Mouse (Mus musculus): ENCODE data around the gene AC161166.1.
"Not testable (repeated sequence)": the region's sequence is repeated elsewhere in the genome, so short reads cannot be mapped to it uniquely, and the experiment has no call there.

AC161166.1 gene

DNA sequence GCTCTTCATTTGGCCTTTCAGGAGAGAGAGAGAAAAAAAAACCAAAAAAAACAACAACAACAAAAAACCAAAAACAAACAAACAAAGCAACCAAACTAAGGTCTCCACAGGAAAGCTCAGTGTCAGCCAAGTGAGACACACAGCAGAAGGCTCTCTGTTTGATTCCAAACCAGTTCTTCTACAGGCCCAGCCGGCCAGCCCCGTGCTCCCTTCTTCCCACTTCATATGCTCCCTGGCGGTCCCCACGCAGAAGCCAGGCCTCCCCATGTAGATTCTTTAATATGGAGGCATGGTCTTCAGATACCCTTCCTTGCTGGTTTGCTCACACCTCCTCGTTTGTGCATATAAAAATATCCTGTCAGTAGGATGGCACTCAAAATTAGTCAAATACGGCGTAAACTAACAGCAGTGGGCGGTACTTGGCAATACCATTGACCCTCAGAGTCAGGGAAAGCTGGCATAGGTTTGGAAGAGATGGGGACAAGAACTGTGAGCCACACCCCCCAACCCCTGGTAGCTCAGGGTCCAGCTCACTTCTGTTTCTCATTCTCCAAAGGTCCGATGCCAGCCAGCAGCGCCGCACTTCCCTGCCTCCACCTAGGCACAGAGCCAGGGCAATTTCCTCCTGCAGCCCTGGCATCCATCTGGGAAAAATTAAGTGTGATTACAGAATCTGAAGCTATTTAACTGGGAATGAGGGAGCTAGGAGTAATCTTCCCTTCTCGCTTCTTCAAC is 13.6 kb upstream of the AC161166.1 start:
- no peak for DNase-seq (ENCODE audit: low spot score in 2 of 2)

- no peak for DNase-seq (ENCODE audit: low spot score in 2 of 2)
These were observed 12.7 kb upstream of the AC161166.1 start for GRCm38 (mm10) chr7:24524978-24525377.

DNA sequence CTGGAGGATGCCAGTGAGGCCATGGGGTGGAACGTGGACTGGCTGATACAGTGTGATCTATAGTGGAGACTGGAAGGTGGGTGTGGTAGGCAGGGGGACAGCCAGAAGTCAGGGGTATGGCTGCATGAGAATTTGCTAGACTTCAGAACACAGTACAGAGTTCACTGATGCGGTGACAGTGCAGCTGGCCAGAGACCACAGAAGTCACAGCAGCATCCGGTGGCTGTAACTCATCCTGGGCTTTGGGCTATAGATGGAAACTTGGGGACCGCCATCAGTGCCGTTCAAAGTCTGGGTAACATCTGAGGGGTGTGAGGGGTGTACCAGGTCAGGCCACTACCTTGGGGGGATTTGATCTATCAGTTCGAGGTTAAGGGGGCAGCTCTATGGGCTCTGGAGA is 11.5 kb upstream of the AC161166.1 start:
- DNase-seq (ENCODE audit: low spot score in 2 of 2): no peak

GRCm38 (mm10) chr7:24522805-24523204 is 10.6 kb upstream of the AC161166.1 start:
- DNase-seq (ENCODE audit: low spot score in 2 of 2): no peak

DNA sequence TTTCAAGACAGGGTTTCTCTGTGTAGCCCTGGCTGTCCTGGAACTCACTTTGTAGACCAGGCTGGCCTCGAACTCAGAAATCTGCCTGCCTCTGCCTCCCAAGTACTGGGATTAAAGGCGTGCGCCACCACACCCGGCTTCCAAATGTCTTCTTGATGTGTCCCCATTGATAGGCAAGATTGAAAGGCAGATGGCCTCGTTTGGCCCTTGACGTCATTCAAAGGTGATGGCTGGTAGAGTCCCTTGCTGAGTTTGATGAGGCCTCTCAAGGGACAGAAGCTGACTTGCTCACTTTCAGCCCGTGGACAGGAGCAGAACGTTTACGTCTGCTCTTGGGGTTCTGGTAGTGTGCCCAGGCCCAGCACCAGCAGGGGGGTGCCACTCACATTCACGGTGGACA is 7.8 kb upstream of the AC161166.1 start:
- DNase-seq (ENCODE audit: low spot score in 2 of 2): not testable (repeated sequence)

- no peak for DNase-seq (ENCODE audit: low spot score in 2 of 2)
These were observed 6.9 kb upstream of the AC161166.1 start for GRCm38 (mm10) chr7:24519130-24519529.

DNA sequence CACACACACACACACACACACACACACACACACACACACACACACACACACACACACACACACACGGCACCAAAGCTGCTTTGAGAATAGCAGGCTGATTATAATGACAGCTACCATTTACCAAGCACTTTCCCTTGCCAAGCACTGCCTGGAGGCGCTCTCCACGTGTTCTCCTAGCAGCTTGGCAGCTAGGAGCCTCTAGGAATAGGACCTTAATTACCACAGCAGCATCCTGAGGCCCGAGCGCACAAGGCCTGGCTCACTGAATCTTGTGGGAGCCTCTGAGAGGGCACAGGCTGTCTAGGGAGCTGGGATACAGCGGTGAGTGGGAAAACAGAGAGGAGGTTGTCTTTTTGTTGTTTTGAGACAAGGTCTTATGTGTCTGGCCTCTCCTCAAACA is 5.4 kb upstream of the AC161166.1 start:
- no peak for DNase-seq (ENCODE audit: low spot score in 2 of 2)

DNA sequence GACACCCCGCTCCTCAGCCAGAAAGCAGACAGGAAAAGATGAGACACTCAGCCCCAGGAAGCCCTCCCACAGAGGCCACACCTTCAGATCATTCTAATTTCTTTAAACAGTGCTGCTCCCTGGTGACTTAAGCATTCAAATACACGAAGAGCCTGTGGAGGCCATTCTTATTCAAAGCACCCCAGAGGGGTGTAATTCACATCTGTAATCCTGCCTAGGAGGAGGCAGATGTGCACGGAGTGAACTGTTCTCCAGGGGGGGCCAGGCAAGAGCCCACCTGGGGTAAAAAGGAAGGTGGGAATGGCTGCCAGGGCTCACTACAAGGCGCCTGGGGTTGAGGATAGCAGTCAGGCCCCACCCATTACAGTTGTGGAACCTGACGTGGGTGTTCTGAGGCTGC is 4.8 kb upstream of the AC161166.1 start:
- no peak for DNase-seq (ENCODE audit: low spot score in 2 of 2)

DNA sequence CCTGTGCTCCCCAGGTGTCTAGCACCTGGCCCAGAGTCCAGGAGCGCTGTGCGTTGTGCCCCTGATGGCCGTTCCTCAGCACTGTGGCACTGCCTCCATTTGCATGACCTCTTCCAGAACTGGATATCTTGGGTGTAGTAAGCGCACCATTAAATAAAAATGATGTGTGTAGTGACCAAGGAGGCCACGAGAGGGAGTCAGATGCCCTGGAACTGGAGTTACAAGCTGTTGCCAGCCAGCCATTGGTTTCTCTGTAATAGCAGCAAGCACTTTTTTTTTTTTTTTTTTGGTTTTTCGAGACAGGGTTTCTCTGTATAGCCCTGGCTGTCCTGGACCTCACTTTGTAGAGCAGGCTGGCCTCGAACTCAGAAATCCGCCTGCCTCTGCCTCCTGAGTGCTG is 4.1 kb upstream of the AC161166.1 start:
- DNase-seq (ENCODE audit: low spot score in 2 of 2): peak in 1 of 2 experiments; percentile 27

DNA sequence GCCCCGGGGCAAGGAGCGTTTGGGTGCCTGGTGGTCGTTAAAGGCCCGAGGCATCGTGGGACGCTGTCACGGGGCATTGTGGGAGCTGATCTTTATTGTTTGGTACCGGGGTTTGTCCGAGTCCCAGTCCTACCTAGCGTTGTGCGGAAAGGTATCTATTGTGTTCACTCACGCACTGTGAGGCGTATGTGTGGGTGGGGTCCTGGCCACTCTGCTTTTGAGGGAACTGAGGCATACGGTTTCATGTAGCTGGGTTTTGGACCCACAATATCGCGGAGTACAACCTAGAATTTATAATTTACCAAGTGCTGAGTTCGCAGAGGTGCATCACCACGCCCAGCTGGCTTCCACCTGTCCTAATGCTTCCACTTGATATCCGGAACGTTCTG is 4.5 kb downstream of the AC161166.1 start:
- no peak for DNase-seq (ENCODE audit: low spot score in 2 of 2)

DNA sequence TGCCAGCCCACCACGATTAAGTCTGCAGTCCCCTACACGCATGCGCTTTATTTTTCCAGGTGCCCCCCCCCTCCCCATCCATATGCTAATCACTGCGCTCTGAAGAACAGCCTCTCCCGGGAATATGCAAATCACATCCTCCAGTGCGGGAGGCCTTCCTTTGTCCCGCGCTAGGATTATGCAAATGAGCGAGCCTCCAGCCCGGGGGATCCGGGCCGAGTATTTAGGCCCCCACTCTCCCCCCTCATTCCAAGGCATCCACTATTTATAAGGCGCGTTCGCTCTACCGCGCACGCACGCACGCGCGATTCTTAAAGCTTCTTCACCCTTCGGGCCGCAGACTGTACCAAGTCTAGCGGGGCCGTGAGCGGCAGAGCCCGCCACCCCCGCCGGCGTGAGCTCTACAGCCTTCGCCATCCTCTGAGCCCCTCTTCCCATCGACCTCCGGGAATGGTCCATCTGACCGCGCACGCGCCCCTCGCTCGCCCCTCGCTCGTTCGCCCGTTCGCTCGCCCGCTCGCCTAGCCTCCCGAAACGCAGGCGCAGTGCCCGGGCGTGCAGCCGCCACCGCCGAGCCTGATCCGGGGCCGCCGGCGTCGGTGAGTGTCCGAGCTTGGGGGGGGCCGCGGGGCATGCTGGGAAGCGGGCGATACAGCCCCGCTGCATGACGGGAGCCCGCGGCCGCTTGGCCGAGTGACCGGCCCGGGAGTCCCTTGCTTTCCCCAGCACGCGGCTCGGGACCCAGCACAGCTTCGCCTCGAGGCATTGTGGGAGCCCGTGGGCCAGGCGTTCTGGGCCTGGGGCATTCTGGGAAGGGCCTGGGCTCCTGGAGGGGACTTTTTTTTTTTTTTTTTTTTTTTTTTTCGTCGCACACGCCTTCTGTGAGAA is 5.2 kb downstream of the AC161166.1 start, which contains the start of gene Zfp428:
TSS of gene Zfp428 (plus strand) at position 169 of the 888 bp plus-strand sequence.
- peak; percentile 54 to 66 for DNase-seq (ENCODE audit: low spot score in 2 of 2)

GRCm38 (mm10) chr7:24506476-24506837 is 5.8 kb downstream of the AC161166.1 start:
- DNase-seq (ENCODE audit: low spot score in 2 of 2): no peak

GRCm38 (mm10) chr7:24506065-24506459 is 6.2 kb downstream of the AC161166.1 start:
- no peak for DNase-seq (ENCODE audit: low spot score in 2 of 2)

DNA sequence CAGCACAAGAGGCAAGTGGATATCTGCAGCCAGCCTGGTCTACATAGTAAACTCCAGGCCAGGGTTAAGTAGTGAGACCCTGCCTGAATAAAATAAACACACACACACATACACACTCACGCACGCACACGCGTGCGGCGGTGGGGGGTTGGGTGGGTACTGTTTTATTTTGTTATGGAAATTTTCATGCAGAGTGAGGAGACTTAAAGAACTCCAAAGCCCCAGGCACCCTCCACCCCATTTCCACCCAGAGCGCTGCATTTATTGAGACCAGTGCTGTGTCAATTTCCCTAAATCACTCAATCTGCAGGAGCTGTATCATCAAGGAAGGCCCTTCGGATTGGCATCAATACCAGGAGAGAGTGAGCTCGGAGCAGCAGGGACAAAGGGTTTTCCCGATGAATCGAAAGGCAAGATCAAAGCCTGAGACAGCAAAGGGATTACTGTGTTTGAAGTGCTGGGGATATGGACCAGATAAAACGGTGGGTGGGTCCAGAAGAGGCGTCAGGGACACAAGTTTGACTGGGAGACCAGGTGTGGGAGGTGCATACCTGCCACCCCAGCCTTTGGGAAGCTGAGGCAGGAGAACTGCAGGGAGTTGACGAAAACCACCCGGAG is 6.7 kb downstream of the AC161166.1 start:
- DNase-seq (ENCODE audit: low spot score in 2 of 2): no peak

GRCm38 (mm10) chr7:24504868-24505267 is 7.4 kb downstream of the AC161166.1 start:
- DNase-seq (ENCODE audit: low spot score in 2 of 2): no peak

DNA sequence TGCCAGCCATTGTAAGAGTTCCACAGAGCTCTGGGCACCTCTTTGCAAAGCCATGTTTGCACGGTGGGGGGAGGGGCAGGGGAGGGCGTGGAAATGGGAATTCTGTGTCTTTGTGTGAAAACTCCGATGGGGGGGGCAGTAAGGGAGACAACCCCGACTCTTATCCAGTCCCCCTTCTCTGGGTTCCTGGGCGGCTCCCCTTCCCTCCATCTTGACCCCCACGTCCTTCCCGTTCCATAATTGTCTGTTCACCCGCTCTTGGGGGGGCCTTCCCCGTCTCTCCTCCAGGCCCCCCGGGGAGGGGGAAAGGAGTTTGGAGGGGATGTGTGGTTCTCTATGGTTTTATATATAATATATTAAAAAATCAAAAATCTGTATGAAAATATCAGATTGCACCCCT is 8.3 kb downstream of the AC161166.1 start:
- no peak for DNase-seq (ENCODE audit: low spot score in 2 of 2)

DNA sequence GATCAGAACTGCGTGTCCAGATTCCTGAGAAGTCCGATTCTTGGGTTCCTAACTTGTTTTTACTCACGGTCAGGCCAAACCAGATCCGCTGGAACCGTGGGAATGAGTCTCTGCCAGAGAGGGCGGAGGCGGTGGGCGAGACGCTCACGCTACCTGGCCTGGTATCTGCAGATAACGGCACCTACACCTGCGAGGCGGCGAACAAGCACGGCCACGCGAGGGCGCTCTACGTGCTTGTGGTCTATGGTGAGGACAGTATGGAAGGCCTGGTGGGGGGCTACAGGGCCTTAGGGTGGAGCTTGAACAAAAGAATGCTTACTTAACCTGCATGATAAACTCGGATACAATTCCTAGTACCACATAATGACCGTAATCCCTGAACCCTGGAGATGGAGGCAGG is 10.8 kb downstream of the AC161166.1 start:
- DNase-seq (ENCODE audit: low spot score in 2 of 2): peak in 1 of 2 experiments; percentile 32

DNA sequence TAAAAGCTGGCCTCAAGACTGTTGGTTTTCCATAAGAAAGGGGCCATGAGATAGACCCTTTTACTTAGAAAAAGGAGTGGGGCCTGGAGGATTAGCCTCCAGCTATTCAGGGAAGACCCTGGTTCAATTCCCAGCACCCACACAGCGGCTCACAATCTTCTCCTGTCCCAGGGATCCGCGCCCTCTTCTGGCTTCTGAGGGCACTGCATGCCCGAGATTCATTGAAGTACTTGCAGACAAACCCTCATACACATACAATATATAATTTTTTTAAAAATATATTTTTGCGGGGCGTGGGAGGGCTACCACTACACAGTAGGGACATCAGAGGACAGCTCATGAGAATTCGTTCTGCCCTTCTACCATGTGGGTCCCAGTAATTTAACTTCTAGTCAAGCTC is 11.3 kb downstream of the AC161166.1 start:
- DNase-seq (ENCODE audit: low spot score in 2 of 2): peak in 1 of 2 experiments; percentile 44

DNA sequence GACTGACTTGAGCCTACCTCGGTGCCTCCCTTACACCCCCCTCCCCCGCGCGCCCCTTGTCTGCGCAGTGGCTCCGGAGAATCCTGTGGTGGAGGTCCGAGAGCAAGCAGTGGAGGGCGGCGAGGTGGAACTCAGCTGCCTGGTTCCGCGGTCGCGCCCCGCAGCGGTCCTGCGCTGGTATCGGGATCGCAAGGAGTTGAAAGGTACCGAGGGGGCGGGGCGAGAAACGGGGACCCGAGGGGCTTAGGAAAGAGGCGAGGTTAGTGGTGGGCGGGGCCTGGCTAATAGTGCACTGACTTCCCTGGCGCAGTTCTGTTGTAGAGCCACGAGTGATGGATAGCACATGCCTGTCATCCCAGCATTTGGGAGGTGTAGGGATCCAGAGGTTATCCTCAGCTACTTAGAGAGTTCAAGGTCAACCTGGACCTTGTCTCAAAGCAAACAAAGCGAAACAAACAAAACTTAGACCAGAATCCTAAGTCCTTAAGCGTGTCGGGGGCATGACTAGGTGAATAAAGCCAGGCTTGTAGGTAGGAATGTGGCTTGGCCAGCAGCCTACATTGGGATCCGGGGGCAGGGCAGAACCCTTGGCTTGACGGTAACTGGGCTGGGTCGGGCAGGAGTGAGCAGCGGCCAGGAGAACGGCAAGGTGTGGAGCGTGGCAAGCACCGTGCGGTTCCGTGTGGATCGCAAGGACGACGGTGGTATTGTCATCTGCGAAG is 12.2 kb downstream of the AC161166.1 start:
- DNase-seq (ENCODE audit: low spot score in 2 of 2): no peak

GRCm38 (mm10) chr7:24488303-24488702 is 24.0 kb downstream of the AC161166.1 start:
- no peak for DNase-seq (ENCODE audit: low spot score in 2 of 2)

DNA sequence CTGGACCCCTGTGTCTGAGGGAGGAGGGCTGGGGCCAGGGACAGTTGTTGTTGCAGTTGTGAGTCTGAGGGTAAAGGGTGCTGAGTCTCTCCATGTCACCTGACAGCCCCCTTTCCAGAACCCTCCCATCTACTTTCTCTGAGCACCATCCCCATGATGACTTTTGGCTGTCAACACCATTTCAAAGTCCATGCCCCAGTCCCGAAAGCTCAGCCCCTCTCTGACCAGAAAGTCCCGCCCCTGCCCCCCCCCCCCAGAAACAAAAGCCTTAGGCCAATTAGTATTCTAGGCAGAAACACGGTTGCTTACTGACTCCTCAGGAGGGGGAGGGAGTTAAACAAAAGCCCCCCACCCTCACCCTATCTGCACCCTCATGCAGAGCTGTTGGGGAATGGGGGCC is 24.9 kb downstream of the AC161166.1 start:
- DNase-seq (ENCODE audit: low spot score in 2 of 2): no peak

- no peak for DNase-seq (ENCODE audit: low spot score in 2 of 2)
These were observed 25.6 kb downstream of the AC161166.1 start for GRCm38 (mm10) chr7:24486654-24487130.
